Comparison of ENCODE assay signal across 19 mouse cellular contexts in genomic region chr4:117957492-117957891, GRCm38 (mm10). TPM values are rescaled to one million over a fixed set of nuclear protein-coding genes. Genes with fewer than 3 reads are reported as not detected.
DNase-seq lines count a peak whose midpoint lies in the region; ATAC-seq and TF ChIP-seq lines count a peak whose summit lies in the region.
"Had no signal": no experiment of that assay in that cellular context is flagged by ENCODE, and none has a peak within 500 bp of the region (broad histone marks: within the 10 kb centered on the region; RNA-seq: fewer than 3 reads in every experiment).

No protein-coding gene starts in this region.

- 0 out of 2 replicates have a peak, but pooled peaks cover 5% of the 10 kb centered on the region for H3K4me1 ChIP-seq in forebrain, embryonic 13.5 days
- H3K4me1 ChIP-seq in forebrain, embryonic 11.5 days (replicated peaks; ENCODE audit: control insufficient read depth, insufficient read depth, low read length) = no peaks in the 10 kb centered on the region
- peaks cover 11% of the 10 kb centered on the region for H3K4me1 ChIP-seq in heart, embryonic 16.5 days (ENCODE audit: control insufficient read depth, insufficient read depth, low read length)
- H3K4me1 ChIP-seq in midbrain, embryonic 11.5 days (ENCODE audit: control insufficient read depth, insufficient read depth, low read length) = no peaks in the 10 kb centered on the region
- no peaks in the 10 kb centered on the region for H3K4me1 ChIP-seq in midbrain, postnatal 0 days (ENCODE audit: insufficient read depth, low read length)
- H3K4me1 ChIP-seq: midbrain, embryonic 12.5 days had no signal

- peaks cover 21% of the 10 kb centered on the region for H3K36me3 ChIP-seq in forebrain, embryonic 13.5 days (ENCODE audit: poor library complexity, severe bottlenecking)
- H3K36me3 ChIP-seq in forebrain, embryonic 11.5 days (ENCODE audit: control insufficient read depth, insufficient read depth, low read length) = no peaks in the 10 kb centered on the region; the same call in 1 of the 2 replicates
- H3K36me3 ChIP-seq in heart, embryonic 16.5 days (ENCODE audit: control insufficient read depth, insufficient read depth) = peaks cover 6% of the 10 kb centered on the region
- no peaks in the 10 kb centered on the region; the same call in 1 of the 2 replicates for H3K36me3 ChIP-seq in midbrain, embryonic 11.5 days (ENCODE audit: control insufficient read depth, insufficient read depth, low read length)
- peaks cover 10% of the 10 kb centered on the region for H3K36me3 ChIP-seq in midbrain, postnatal 0 days (ENCODE audit: insufficient read depth, low read length)

- ATAC-seq in forebrain, embryonic 13.5 days = peak; percentile 45; the same call in 1 of the 2 replicates
- no peak for ATAC-seq in forebrain, embryonic 11.5 days (replicated peaks; ENCODE audit: low FRiP score)
- ATAC-seq in heart, embryonic 16.5 days (replicated peaks; ENCODE audit: extremely low read depth, insufficient read depth, low FRiP score) = peak; percentile 30; the same call in 1 of the 2 replicates
- no peak for ATAC-seq in midbrain, embryonic 11.5 days (ENCODE audit: low FRiP score)
- ATAC-seq in midbrain, postnatal 0 days (ENCODE audit: low FRiP score) = no peak
- ATAC-seq: intestine, embryonic 16.5 days; lung, postnatal 0 days had no signal

- H3K27ac ChIP-seq in forebrain, embryonic 13.5 days = peak overlapping the region; percentile 31; the same call in 1 of the 2 replicates
- no peak overlapping the region for H3K27ac ChIP-seq in forebrain, embryonic 11.5 days (ENCODE audit: low read depth, low read length)
- peak overlapping the region; percentile 70 for H3K27ac ChIP-seq in heart, embryonic 16.5 days (ENCODE audit: low read length)
- H3K27ac ChIP-seq in midbrain, embryonic 11.5 days (ENCODE audit: low read depth, low read length) = no peak overlapping the region
- H3K27ac ChIP-seq in midbrain, postnatal 0 days (ENCODE audit: low read depth, low read length) = no peak overlapping the region
- H3K27ac ChIP-seq: gastrocnemius, adult 2 months; hindbrain, embryonic 14.5 days; midbrain, embryonic 12.5 days; neural tube, embryonic 13.5 days had no signal

- H3K9me3 ChIP-seq in forebrain, embryonic 13.5 days (replicated peaks) = no peaks in the 10 kb centered on the region
- H3K9me3 ChIP-seq in forebrain, embryonic 11.5 days (ENCODE audit: control insufficient read depth, low read length) = no peaks in the 10 kb centered on the region
- no peaks in the 10 kb centered on the region for H3K9me3 ChIP-seq in heart, embryonic 16.5 days (replicated peaks; ENCODE audit: control insufficient read depth, low read length)
- no peaks in the 10 kb centered on the region for H3K9me3 ChIP-seq in midbrain, embryonic 11.5 days (ENCODE audit: control insufficient read depth, low read length)
- no peaks in the 10 kb centered on the region for H3K9me3 ChIP-seq in midbrain, postnatal 0 days (ENCODE audit: low read length)
- H3K9me3 ChIP-seq: midbrain, embryonic 12.5 days; neural tube, embryonic 13.5 days had no signal

- H3K4me3 ChIP-seq in forebrain, embryonic 13.5 days = no peak overlapping the region
- H3K4me3 ChIP-seq in forebrain, embryonic 11.5 days (ENCODE audit: low read depth, low read length) = no peak overlapping the region
- no peak overlapping the region for H3K4me3 ChIP-seq in heart, embryonic 16.5 days (ENCODE audit: low read length)
- H3K4me3 ChIP-seq in midbrain, embryonic 11.5 days (ENCODE audit: low read depth, low read length) = no peak overlapping the region
- H3K4me3 ChIP-seq in midbrain, postnatal 0 days (ENCODE audit: low read depth, low read length) = no peak overlapping the region
- H3K4me3 ChIP-seq: gastrocnemius, adult 2 months; midbrain, embryonic 12.5 days; neural tube, embryonic 13.5 days had no signal

- TF ChIP-seq CTCF in midbrain, postnatal 0 days (IDR thresholded peaks at IDR 0.05) = no peak

- intact Hi-C loops in heart, postnatal 14 days (cut with DNase I) = no loop called here
- intact Hi-C loops in left cerebral cortex, postnatal 14 days (cut with DNase I) = no loop called here

- no peaks in the 10 kb centered on the region for H3K27me3 ChIP-seq in forebrain, embryonic 13.5 days
- no peaks in the 10 kb centered on the region for H3K27me3 ChIP-seq in forebrain, embryonic 11.5 days (ENCODE audit: control insufficient read depth, insufficient read depth, low read length)
- H3K27me3 ChIP-seq in heart, embryonic 16.5 days (ENCODE audit: control insufficient read depth, insufficient read depth, low read length) = no peaks in the 10 kb centered on the region
- no peaks in the 10 kb centered on the region for H3K27me3 ChIP-seq in midbrain, embryonic 11.5 days (ENCODE audit: control insufficient read depth, insufficient read depth, low read length)
- H3K27me3 ChIP-seq in midbrain, postnatal 0 days (ENCODE audit: insufficient read depth, low read length) = no peaks in the 10 kb centered on the region
- H3K27me3 ChIP-seq: midbrain, embryonic 12.5 days; neural tube, embryonic 13.5 days had no signal

- no peak overlapping the region for H3K9ac ChIP-seq in forebrain, embryonic 13.5 days
- no peak overlapping the region for H3K9ac ChIP-seq in forebrain, embryonic 11.5 days (ENCODE audit: low read length)
- H3K9ac ChIP-seq in heart, embryonic 16.5 days (ENCODE audit: low read length) = peak overlapping the region; percentile 39; the same call in 1 of the 2 replicates
- no peak overlapping the region for H3K9ac ChIP-seq in midbrain, embryonic 11.5 days (ENCODE audit: low read length)
- no peak overlapping the region for H3K9ac ChIP-seq in midbrain, postnatal 0 days (replicated peaks; ENCODE audit: low read length, poor library complexity, severe bottlenecking)
- H3K9ac ChIP-seq: hindbrain, embryonic 14.5 days; midbrain, embryonic 12.5 days; neural tube, embryonic 13.5 days had no signal

- 61% methylated on average over 4 of the region's 4 CpGs for whole genome bisulfite sequencing in forebrain, embryonic 13.5 days
- 77% methylated on average over 4 of the region's 4 CpGs for WGBS in forebrain, embryonic 11.5 days
- WGBS in heart, embryonic 16.5 days = 43% methylated on average over 4 of the region's 4 CpGs
- WGBS in midbrain, embryonic 11.5 days = 77% methylated on average over 4 of the region's 4 CpGs
- 67% methylated on average over 4 of the region's 4 CpGs for WGBS in midbrain, postnatal 0 days

- H3K4me2 ChIP-seq in forebrain, embryonic 13.5 days = no peak overlapping the region
- H3K4me2 ChIP-seq in forebrain, embryonic 11.5 days (ENCODE audit: low read depth, low read length, severe bottlenecking) = no peak overlapping the region
- no peak overlapping the region for H3K4me2 ChIP-seq in heart, embryonic 16.5 days (ENCODE audit: low read depth, low read length)
- no peak overlapping the region for H3K4me2 ChIP-seq in midbrain, embryonic 11.5 days
- no peak overlapping the region for H3K4me2 ChIP-seq in midbrain, postnatal 0 days (ENCODE audit: low read depth, low read length, poor library complexity, severe bottlenecking)
- H3K4me2 ChIP-seq: hindbrain, embryonic 14.5 days; midbrain, embryonic 12.5 days; neural tube, embryonic 13.5 days had no signal

- no peak for DNase-seq in forebrain, embryonic 11.5 days (ENCODE audit: low spot score)
- DNase-seq in heart, postnatal 14 days = no peak
- peak; percentile 73 for DNase-seq in midbrain, embryonic 11.5 days (ENCODE audit: low spot score, missing footprints)
- DNase-seq in midbrain, postnatal 0 days (ENCODE audit: low spot score) = no peak
- DNase-seq in left cerebral cortex, postnatal 14 days (ENCODE audit: low spot score in 2 of 2) = no peak
- DNase-seq in neural tube, embryonic 10.5 days (ENCODE audit: extremely low spot score, low spot score) = no peak
- DNase-seq: adrenal gland, adult 2 months; B cell, adult 2 months; cerebellum, adult 9-10 months; gastrocnemius, adult 2 months; liver; right cerebral cortex, adult 18-20 months had no signal

RNA-seq across cellular contexts. Expression of gene Artn, which starts 27.9 kb away (rescaled TPM):
- polyA plus RNA-seq in forebrain, embryonic 13.5 days (2015; fragmentation: Nextera tagmentation; extraction: Ambion mirVana) = 0.21 and 0.31 TPM in 2 replicates
- polyA plus RNA-seq in forebrain, embryonic 11.5 days (2014; fragmentation: Nextera tagmentation; extraction: Ambion mirVana) = 0.43 and 1.2 TPM in 2 replicates
- polyA plus RNA-seq in heart, embryonic 16.5 days (2015; fragmentation: Nextera tagmentation; extraction: Ambion mirVana) = 0.70 and 0.85 TPM in 2 replicates
- total RNA-seq in heart, postnatal 14 days (2021) = not detected
- 0.40 and 0.53 TPM in 2 replicates for polyA plus RNA-seq in midbrain, embryonic 11.5 days (2014; fragmentation: Nextera tagmentation; extraction: Ambion mirVana)
- 1.7 and 2.0 TPM in 2 replicates for total RNA-seq in midbrain, postnatal 0 days (2014; rRNA removed)
- 0.48 and 0.77 TPM in 2 replicates for polyA plus RNA-seq in midbrain, postnatal 0 days (2015; fragmentation: Nextera tagmentation; extraction: Ambion mirVana)
- total RNA-seq in left cerebral cortex, postnatal 14 days (2021) = 1 to 10 TPM; 1.8 to 2.3 TPM

RNA-seq across cellular contexts. Expression of gene Ipo13, which starts 42.7 kb away (rescaled TPM):
- polyA plus RNA-seq in forebrain, embryonic 13.5 days (2015; fragmentation: Nextera tagmentation; extraction: Ambion mirVana) = 60.5 and 70.6 TPM in 2 replicates
- polyA plus RNA-seq in forebrain, embryonic 11.5 days (2014; fragmentation: Nextera tagmentation; extraction: Ambion mirVana) = 62.0 and 64.6 TPM in 2 replicates
- polyA plus RNA-seq in heart, embryonic 16.5 days (2015; fragmentation: Nextera tagmentation; extraction: Ambion mirVana) = 43.7 and 49.4 TPM in 2 replicates
- total RNA-seq in heart, postnatal 14 days (2021) = 10 to 100 TPM; 64.9 to 66.9 TPM
- 49.0 and 54.7 TPM in 2 replicates for polyA plus RNA-seq in midbrain, embryonic 11.5 days (2014; fragmentation: Nextera tagmentation; extraction: Ambion mirVana)
- total RNA-seq in midbrain, postnatal 0 days (2014; rRNA removed) = 30.8 and 39.9 TPM in 2 replicates
- 46.0 and 52.4 TPM in 2 replicates for polyA plus RNA-seq in midbrain, postnatal 0 days (2015; fragmentation: Nextera tagmentation; extraction: Ambion mirVana)
- 100 to 1,000 TPM; 124 to 125 TPM for total RNA-seq in left cerebral cortex, postnatal 14 days (2021)

Comparison
In these comparisons a context has a peak if more than half of its experiments do, and no peak if none do; other contexts are left out.
1. ATAC-seq: peak in forebrain, embryonic 13.5 days (single experiment) and heart, embryonic 16.5 days (single experiment); none in forebrain, embryonic 11.5 days (single experiment), midbrain, embryonic 11.5 days (single experiment) and midbrain, postnatal 0 days (single experiment).
2. H3K27ac ChIP-seq: peak in forebrain, embryonic 13.5 days (single experiment) and heart, embryonic 16.5 days (single experiment); none in forebrain, embryonic 11.5 days (single experiment), midbrain, embryonic 11.5 days (single experiment) and midbrain, postnatal 0 days (single experiment).